Mouse (Mus musculus) cerebellum, postnatal 4 days (tissue): ENCODE results near the gene Tapt1.
"Not testable (repeated sequence)": the region's sequence is repeated elsewhere in the genome, so short reads cannot be mapped to it uniquely, and the experiment has no call there.

Experiments used
- DNase-seq, 2 experiments: peaks; one replicate each; pipeline ENCODE4 v3.0.0; 2022; ENCODE audit warnings: low spot score in 2 of 2, mixed read lengths in 1 of 2

The Tapt1 gene

GRCm38 (mm10) chr5:44143467-44144235 is 82.8 kb downstream of the Tapt1 start:
- DNase-seq: no peak

- no peak for DNase-seq
Measured at GRCm38 (mm10) chr5:44127487-44127886, 98.9 kb downstream of the Tapt1 start.

GRCm38 (mm10) chr5:44126574-44126973 is 99.9 kb downstream of the Tapt1 start:
- DNase-seq: not testable (repeated sequence)
